Mouse (Mus musculus) kidney, embryonic 15.5 days (tissue): ENCODE data around the gene Hist1h1e. TPM values are rescaled to one million over a fixed set of nuclear protein-coding genes. Genes with fewer than 3 reads are reported as not detected.
"Not testable (repeated sequence)": the region's sequence is repeated elsewhere in the genome, so short reads cannot be mapped to it uniquely, and the experiment has no call there.

Source experiments
- ATAC-seq: fragments of 200-750 bp; cut with Nextera tagmentation; replicated peaks from 2 replicates; pipeline ENCODE4 v1.8.0; 2017; ENCODE audit warnings: moderate TSS enrichment; ENCODE audit not compliant: low FRiP score
- H3K27ac ChIP-seq: fragments of 300-500 bp; sonication (generic); 2 replicates; pipeline ENCODE4 v1.5.1; 2015; ENCODE audit warnings: mild to moderate bottlenecking, inconsistent platforms
- H3K27me3 ChIP-seq: fragments of 300-500 bp; sonication (generic); 2 replicates; pipeline ENCODE4 v1.6.1; 2015; ENCODE audit warnings: inconsistent platforms
- H3K36me3 ChIP-seq: fragments of 300-500 bp; sonication (generic); 2 replicates; pipeline ENCODE4 v1.6.1; 2015; ENCODE audit warnings: inconsistent platforms
- H3K4me1 ChIP-seq: fragments of 300-500 bp; sonication (generic); 2 replicates; pipeline ENCODE4 v1.6.1; 2015; ENCODE audit warnings: inconsistent platforms
- H3K4me2 ChIP-seq: fragments of 300-500 bp; sonication (generic); 2 replicates; pipeline ENCODE4 v1.6.1; 2015; ENCODE audit warnings: moderate library complexity, mild to moderate bottlenecking, inconsistent platforms
- H3K4me3 ChIP-seq: fragments of 300-500 bp; sonication (generic); replicated peaks from 2 replicates; pipeline ENCODE4 v1.5.1; 2015; ENCODE audit warnings: mild to moderate bottlenecking, inconsistent platforms
- H3K9ac ChIP-seq: fragments of 300-500 bp; sonication (generic); 2 replicates; pipeline ENCODE4 v1.6.1; 2015; ENCODE audit warnings: mild to moderate bottlenecking, inconsistent platforms
- H3K9me3 ChIP-seq: fragments of 300-500 bp; sonication (generic); replicated peaks from 2 replicates; pipeline ENCODE4 v1.6.1; 2016; ENCODE audit warnings: inconsistent platforms
- WGBS: fragments of 180-500 bp; shearing (Covaris S2); methylation state at CpG from one replicate; pipeline ENCODE4 v1.1.7; 2015; ENCODE audit warnings: mixed read lengths; 5-methylcytosine and 5-hydroxymethylcytosine counted together
- polyA plus RNA-seq: library from polyadenylated mRNA; unstranded; fragments of >200 nt; fragmentation: Nextera tagmentation; extraction: Ambion mirVana; gene quantifications from 2 replicates; pipeline ENCODE4 v1.2.1, GENCODE M21; 2015

The Hist1h1e gene
- polyA plus RNA-seq, 1 experiment from 2014 or later: 19.7 TPM

DNA sequence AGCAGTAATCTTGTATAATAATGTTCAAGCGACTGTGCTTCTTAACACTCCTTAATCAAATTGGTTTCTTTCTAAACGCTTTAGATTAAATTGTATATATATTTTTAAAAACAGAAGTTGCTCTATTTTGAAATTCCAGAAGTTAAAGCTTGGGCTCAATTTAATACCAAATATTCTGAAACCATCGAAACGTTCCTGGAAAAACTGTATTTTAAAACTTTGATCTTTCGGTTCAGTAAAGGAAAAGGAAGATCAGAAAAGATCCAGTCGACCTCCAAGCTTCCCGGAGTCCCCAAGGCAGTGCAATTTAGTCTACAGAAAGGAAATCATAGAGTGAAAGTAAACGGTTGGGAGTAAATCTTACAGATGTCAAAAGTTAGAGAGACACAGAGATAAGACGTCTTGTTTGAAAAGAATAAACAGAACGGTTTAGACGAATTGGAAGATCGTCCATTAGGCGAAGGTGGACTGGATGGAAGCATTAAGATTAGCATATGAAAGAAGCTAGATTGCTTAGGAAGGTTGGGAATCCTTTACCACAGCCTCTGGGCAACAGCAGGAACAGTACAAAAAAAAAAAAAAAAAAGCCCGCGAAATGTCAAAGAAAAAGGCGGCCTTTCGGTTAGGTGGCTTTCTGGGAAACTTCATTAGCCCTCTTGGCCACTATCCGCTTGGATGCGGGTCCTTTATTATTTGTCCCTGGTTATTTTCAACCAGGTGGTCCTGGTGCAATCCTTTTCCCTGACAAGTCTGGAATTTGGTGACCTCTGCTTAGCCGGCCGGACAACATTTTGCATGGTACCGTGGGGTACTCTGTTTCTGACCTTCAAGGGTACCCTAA is 36.0 kb downstream of the Hist1h1e start:
- H3K9me3 ChIP-seq: no peaks in the 10 kb centered on the region
- H3K27me3 ChIP-seq: no peaks in the 10 kb centered on the region
- ATAC-seq: no peak; the same call in 1 of the 2 replicates
- H3K9ac ChIP-seq: peak overlapping the region; percentile 53
- peak overlapping the region; percentile 98 for H3K27ac ChIP-seq
- peak overlapping the region; percentile 49 for H3K4me3 ChIP-seq
- peaks cover 32% of the 10 kb centered on the region for H3K4me1 ChIP-seq
- 1% methylated on average over 22 of the region's 22 CpGs for WGBS
- H3K36me3 ChIP-seq: no peaks in the 10 kb centered on the region
- peak overlapping the region; percentile 59 for H3K4me2 ChIP-seq

DNA sequence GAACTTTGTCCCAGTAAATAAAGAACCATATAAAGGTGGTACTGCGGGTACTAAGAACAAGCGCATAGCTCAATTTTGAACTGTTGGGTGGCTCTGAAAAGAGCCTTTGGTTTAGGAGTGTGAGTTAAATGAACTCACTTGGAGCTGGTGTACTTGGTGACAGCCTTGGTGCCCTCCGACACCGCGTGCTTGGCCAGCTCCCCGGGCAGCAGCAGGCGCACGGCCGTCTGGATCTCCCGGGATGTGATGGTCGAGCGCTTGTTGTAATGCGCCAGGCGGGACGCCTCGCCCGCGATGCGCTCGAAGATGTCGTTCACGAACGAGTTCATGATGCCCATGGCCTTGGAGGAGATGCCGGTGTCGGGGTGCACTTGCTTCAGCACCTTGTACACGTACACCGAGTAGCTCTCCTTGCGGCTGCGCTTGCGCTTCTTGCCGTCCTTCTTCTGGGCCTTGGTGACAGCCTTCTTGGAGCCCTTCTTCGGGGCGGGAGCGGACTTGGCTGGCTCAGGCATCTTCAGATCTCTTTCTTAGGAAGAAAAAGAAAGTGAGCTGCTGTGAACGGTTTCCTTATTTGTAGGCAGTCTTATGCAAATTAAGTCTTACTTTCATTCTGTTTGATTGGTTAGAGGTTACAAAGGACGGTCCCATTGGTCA is 36.8 kb downstream of the Hist1h1e start:
- Histone ChIP-seq H3K4me2 (peak overlapping the region; percentile 59), H3K27ac (peak overlapping the region; percentile 98), H3K9ac (peak overlapping the region; percentile 57), H3K4me3 (peak overlapping the region; percentile 49), H3K4me1 (peaks cover 32% of the 10 kb centered on the region)
- not testable (repeated sequence) for H3K36me3 ChIP-seq, H3K27me3 ChIP-seq, H3K9me3 ChIP-seq
- peak; percentile 87 for ATAC-seq
- WGBS: 0% methylated on average over 25 of the region's 36 CpGs

DNA sequence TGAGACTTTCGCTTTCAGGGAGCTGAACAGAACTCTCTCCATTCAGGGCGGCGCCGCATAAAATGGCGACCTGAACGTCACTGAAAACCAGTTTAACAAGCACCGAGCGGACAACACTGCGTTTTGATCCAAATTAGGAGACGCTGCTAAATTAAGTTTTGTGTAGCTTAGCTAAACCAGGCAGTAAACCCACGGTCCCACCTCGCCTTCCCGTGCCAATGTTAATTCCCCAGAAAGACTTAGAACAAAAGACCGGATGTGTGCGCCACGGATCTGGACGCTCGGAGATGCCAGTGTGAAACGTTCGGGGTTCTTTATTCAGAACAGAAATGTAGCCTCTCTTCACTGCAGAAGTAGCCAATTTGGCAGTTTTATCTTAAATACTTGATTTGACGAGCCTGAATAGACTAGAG is 37.3 kb downstream of the Hist1h1e start:
- WGBS: under 1% methylated on average over 21 of the region's 21 CpGs
- Histone ChIP-seq H3K9me3 (no peaks in the 10 kb centered on the region), H3K36me3 (no peaks in the 10 kb centered on the region)

DNA sequence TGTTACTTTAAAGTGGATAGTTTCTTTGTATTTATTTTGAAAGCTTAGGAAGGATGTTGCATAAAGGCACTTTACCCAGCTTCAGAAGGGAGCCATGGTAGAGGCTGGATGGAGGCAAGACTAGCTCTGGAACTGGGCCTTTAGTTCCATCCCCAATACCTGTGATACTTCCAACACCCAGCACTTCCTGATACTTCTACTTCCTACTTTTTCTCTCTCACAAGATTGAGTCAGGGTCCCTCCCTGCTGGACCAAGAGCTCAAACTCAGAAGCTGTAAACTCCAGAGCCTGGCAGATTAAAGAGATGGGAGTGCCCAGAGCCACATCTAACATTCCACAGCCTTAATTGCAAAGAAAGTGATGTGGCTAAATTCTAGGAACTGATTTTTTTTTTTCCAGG is 38.0 kb downstream of the Hist1h1e start:
- ATAC-seq: no peak
- peak overlapping the region; percentile 98 for H3K27ac ChIP-seq

More for the DNA sequence above, 37.3 kb downstream of the Hist1h1e start:
- Histone ChIP-seq H3K4me3 (peak overlapping the region; percentile 49), H3K27ac (peak overlapping the region; percentile 98), H3K27me3 (no peaks in the 10 kb centered on the region), H3K4me1 (peaks cover 32% of the 10 kb centered on the region), H3K9ac (peak overlapping the region; percentile 57), H3K4me2 (peak overlapping the region; percentile 59)
- ATAC-seq: no peak

DNA sequence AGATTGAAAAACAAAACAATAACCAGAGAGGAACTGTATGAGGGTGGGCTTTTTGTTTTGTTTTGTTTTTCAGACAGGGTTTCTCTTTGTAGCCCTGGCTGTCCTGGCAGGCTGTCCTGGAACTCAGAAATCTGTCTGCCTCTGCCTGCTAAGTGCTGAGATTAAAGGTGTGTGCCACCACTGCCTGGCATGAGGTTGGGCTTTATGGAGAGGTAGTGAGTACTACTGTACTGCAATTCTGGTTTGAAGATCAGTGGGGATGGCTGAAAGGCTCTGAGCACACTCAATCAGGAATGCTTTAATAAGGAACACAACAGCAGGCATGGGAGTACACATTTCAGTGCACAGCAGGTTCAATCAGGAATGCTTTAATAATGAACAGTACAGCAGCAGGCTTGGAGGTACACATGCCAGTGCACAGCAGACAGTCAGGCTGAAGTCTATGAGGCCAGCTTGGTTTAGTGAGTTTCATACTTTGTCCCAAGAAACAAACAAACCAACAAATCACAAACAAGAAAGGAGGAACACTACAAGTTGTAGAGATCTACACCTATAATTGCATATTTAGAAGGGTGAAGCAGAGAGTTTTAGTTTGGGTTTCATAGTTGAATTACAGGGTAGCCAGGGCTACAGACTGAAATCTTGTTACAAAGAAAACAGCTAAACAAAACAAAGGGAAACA is 38.8 kb downstream of the Hist1h1e start:
- H3K4me1 ChIP-seq: peaks cover 32% of the 10 kb centered on the region
- peak overlapping the region; percentile 63 for H3K4me2 ChIP-seq
- H3K4me3 ChIP-seq: peak overlapping the region; percentile 8; the same call in 1 of the 2 replicates
- no peaks in the 10 kb centered on the region for H3K36me3 ChIP-seq
- peak overlapping the region; percentile 5; the same call in 1 of the 2 replicates for H3K9ac ChIP-seq
- peak overlapping the region; percentile 98 for H3K27ac ChIP-seq
- ATAC-seq: no peak
- no peaks in the 10 kb centered on the region for H3K27me3 ChIP-seq
- H3K9me3 ChIP-seq: no peaks in the 10 kb centered on the region

More for the DNA sequence above, 38.0 kb downstream of the Hist1h1e start:
- Histone ChIP-seq H3K4me2 (peak overlapping the region; percentile 59), H3K4me3 (peak overlapping the region; percentile 49), H3K4me1 (peaks cover 32% of the 10 kb centered on the region), H3K9me3 (no peaks in the 10 kb centered on the region), H3K36me3 (no peaks in the 10 kb centered on the region), H3K9ac (peak overlapping the region; percentile 57), H3K27me3 (no peaks in the 10 kb centered on the region)

DNA sequence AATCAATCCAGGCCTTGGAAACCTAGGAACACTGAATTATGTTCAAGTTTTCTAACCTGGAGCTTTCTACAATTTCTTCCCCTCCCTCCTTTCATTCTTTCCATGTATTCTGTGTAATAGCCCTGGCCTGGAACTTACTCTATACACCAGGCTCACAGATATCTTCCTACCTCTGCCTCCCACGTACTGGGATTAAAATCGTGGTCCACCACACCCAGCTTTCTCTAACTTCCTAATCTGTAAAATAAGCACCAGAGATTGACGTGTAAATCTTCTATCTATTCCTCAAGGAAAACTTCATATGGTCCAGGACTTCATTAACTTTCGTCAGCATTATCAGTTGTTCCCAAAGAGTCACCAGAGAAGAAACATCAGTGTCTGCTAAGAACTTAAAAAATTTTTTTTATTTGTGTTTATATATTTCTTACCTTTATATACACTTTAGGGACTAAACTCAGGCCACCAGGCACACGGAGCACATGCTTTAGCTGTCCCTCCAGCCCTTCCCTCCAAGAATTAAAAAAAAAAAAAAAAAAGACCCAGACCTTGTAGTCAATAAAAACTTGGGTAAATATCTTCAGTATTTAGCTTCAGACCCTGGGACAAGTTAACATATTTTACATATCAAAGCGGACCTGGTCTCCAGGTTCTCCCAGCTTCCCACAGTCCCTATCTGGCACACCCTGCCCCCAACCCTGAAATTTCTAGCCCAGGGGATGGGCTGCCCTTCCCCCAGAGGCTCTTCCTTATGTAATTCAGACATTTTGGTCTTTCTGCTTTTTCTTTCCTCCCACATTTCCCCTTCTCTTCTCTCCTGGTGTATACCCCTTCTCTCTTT is 39.9 kb downstream of the Hist1h1e start:
- Histone ChIP-seq H3K4me1 (peaks cover 32% of the 10 kb centered on the region), H3K9me3 (no peaks in the 10 kb centered on the region), H3K36me3 (no peaks in the 10 kb centered on the region), H3K9ac (peak overlapping the region; percentile 73), H3K4me3 (peak overlapping the region; percentile 48), H3K27ac (peak overlapping the region; percentile 98), H3K27me3 (no peaks in the 10 kb centered on the region), H3K4me2 (peak overlapping the region; percentile 63)
- WGBS: 7% methylated on average over 6 of the region's 6 CpGs
- no peak for ATAC-seq

DNA sequence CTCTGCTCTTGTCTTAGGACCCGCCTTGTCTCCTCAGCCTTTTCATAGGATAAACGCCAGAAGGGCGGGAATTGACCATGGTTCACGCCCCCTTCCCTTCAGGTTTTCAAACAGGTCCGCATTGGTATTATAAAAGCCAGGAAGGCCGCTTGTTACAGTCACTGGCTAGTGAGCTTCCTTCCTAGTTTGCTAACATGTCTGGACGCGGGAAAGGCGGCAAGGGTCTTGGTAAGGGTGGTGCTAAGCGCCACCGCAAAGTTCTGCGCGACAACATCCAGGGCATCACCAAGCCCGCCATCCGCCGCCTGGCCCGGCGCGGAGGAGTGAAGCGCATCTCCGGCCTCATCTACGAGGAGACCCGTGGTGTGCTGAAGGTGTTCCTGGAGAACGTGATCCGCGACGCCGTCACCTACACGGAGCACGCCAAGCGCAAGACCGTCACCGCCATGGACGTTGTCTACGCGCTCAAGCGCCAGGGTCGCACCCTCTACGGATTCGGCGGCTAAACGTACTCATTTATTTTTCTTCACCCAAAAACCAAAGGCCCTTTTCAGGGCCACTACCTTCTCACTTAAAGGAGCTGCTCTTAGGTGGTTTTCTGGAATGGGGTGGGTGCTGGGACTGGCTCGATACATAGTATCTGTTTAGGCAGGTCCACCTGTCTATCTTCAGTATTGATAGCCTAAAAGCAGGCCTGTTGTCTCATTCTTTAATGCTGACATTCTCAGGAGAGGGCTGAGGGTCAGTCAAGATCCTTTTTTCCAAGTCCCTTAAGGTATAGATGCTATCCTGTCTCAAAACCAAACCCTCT is 40.7 kb downstream of the Hist1h1e start, which contains the start of gene Hist1h4d:
Hist1h4d (plus strand) TSS at position 191 of the 811 bp plus-strand sequence.
- peak; percentile 93 for ATAC-seq
- Histone ChIP-seq H3K27me3 (no peaks in the 10 kb centered on the region), H3K36me3 (no peaks in the 10 kb centered on the region), H3K4me2 (peak within 1 kb of the TSS; percentile 63), H3K9me3 (no peaks in the 10 kb centered on the region), H3K9ac (peak within 1 kb of the TSS; percentile 73), H3K4me3 (peak within 1 kb of the TSS; percentile 48), H3K27ac (peak within 1 kb of the TSS; percentile 98), H3K4me1 (peaks cover 36% of the 10 kb centered on the region)
- WGBS: under 1% methylated on average over 43 of the region's 43 CpGs

DNA sequence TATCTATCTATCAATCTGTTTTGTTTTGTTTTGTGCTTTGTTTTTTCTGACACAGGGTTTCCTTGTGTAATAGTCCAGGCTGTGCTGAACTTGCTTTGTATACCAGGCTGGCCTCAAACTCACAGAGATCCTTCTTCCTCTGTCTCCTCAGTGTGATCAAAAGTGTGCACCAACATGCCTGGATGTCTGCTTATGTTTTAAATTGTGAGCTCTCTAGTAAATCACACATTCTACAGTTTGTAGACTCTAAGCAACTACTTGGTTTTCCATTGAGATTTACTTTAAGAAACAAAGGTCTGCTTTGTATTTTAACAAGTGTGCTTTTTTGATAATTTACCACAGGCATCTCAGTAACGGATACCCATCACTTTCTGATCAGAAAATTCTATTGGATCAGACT is 44.5 kb downstream of the Hist1h1e start:
- Histone ChIP-seq H3K4me2 (no peak overlapping the region), H3K9me3 (no peaks in the 10 kb centered on the region), H3K36me3 (no peaks in the 10 kb centered on the region), H3K27ac (no peak overlapping the region), H3K4me3 (no peak overlapping the region), H3K4me1 (peaks cover 25% of the 10 kb centered on the region), H3K9ac (no peak overlapping the region), H3K27me3 (no peaks in the 10 kb centered on the region)
- no peak for ATAC-seq
- 94% methylated on average over 1 of the region's 1 CpGs for WGBS

DNA sequence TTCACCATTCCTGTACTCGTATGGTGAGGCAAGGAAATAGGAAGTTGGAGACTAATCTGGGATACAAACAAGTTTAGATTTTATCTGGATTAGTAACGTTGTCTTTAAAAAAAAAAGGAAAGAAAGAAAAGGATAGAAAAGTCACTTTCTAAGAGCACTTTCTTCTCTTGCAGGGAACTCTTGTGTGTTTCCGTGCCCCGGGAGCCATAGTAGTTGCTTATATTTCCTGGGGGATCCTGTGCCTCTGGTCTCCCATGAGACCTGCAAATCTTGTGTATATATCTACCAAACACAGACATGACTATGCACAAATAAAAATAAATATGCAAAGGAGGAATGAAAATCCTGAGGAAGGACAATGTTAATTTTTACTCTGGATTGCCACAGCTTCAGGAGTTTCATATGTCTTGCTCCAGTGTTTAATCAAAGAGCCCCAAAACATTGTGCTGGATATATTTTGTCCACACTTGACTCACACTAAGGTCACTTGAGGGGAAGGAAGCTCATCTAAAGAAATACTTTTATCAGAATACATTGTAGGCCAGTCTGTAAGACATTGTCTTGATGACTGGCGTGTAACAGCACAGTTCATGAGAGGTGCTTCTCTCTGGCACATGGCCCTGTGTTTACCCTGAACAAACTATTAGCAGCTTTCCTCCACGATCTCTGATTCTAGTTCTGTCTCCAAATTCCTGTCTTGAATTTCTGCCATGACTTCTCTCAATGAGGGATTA is 45.3 kb downstream of the Hist1h1e start:
- no peaks in the 10 kb centered on the region for H3K36me3 ChIP-seq
- H3K27ac ChIP-seq: peak overlapping the region; percentile 92
- H3K4me2 ChIP-seq: peak overlapping the region; percentile 68
- H3K4me1 ChIP-seq: peaks cover 22% of the 10 kb centered on the region
- H3K4me3 ChIP-seq: peak overlapping the region; percentile 51
- ATAC-seq: no peak
- H3K27me3 ChIP-seq: no peaks in the 10 kb centered on the region
- peak overlapping the region; percentile 67 for H3K9ac ChIP-seq
- H3K9me3 ChIP-seq: no peaks in the 10 kb centered on the region
- WGBS: 42% methylated on average over 6 of the region's 6 CpGs

DNA sequence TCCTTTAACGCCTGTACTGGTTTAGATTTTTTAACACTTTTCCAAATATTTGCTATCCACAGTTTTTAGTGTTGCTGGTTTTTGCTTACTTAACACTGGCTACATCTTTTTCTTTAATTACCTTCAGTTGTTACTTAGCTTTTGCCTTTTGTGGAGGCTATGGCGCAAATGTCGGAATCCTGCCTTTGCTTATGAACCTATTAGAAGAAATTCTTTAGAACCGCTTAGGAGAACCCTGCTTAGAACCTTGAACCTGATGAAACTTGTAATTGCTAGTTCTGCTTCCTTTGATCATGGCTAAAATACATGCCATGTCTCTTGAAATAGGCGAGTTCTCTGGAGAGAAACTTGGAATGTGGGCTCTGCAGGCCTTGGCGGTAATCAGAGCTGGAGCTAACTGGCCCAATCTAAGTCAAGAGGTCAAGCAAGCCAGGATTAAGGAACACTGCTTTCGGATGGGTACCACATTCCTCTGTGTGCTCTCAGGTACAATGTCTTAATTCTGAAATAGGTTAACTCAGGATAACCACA is 45.9 kb downstream of the Hist1h1e start:
- Histone ChIP-seq H3K4me2 (peak overlapping the region; percentile 68), H3K9ac (peak overlapping the region; percentile 67), H3K27me3 (no peaks in the 10 kb centered on the region), H3K27ac (peak overlapping the region; percentile 92), H3K4me1 (peaks cover 19% of the 10 kb centered on the region), H3K4me3 (peak overlapping the region; percentile 51), H3K9me3 (no peaks in the 10 kb centered on the region), H3K36me3 (no peaks in the 10 kb centered on the region)
- ATAC-seq: no peak
- WGBS: 7% methylated on average over 7 of the region's 7 CpGs
